Mouse (Mus musculus) layer of hippocampus, postnatal 14 days (tissue): ENCODE results near the gene Ccdc175. TPM values are rescaled to one million over a fixed set of nuclear protein-coding genes. Genes with fewer than 3 reads are reported as not detected.

Experiments used
- microRNA-seq, 2 experiments: library from miRNA; unstranded; fragments of <30 nt; microRNA quantifications; one replicate each; pipeline ENCODE4 v1.2.0; 2021
- total RNA-seq, 2 experiments: library from RNA; stranded (reverse); gene quantifications; 2 replicates each; pipeline ENCODE4 v1.2.3; 2021

Ccdc175 gene
- total RNA-seq, 2 experiments from 2014 or later = not detected

Small RNA genes within 50 kb of the gene (microRNA-seq; reads per million reads assigned to microRNA genes)
- 0 reads per million in 2 experiments for gene Gm24466

Other genes with a start within 250 kb of the Ccdc175 start
- gene Gpr135, start 113.9 kb downstream of the Ccdc175 start, total RNA-seq = 10 to 100 TPM; 13.5 to 13.8 TPM
- gene L3hypdh, start 99.6 kb downstream of the Ccdc175 start, total RNA-seq = 1 to 10 TPM; 4.5 to 5.0 TPM
- 10 to 100 TPM; 55.2 to 56.1 TPM for gene Jkamp, start 99.4 kb downstream of the Ccdc175 start, total RNA-seq
- gene Rtn1, start 224.0 kb upstream of the Ccdc175 start, total RNA-seq = 1,000 to 10,000 TPM; 1,488 to 1,503 TPM